Mouse (Mus musculus): ENCODE data around the gene Gm10487. TPM values are rescaled to one million over a fixed set of nuclear protein-coding genes. Genes with fewer than 3 reads are reported as not detected.
"Not testable (repeated sequence)": the region's sequence is repeated elsewhere in the genome, so short reads cannot be mapped to it uniquely, and the experiment has no call there.

The Gm10487 gene
- not detected for polyA plus RNA-seq (2017; shearing (Covaris generic))

DNA sequence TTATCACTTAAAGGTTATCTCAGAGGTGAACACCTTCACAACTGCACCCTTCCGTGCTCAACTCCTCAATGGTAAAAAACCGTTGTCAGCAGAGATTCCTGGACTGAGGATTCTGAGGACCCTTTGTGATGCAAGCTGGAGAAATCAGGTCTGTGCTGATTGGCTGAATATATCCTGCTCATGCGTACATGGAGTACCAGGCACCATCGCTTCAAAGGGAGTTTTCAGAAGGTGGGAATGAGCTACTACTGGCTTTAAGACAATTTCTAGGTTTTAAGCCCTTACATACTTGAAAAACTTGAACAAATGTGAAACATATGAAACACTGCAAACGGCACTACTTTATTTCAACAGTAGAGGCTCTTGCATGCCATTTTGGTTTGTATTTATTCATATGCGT, at the start of gene Gm10487:
Gene Gm10487, minus strand, starts transcription at position 101 of the 400 bp plus-strand sequence.
- not testable (repeated sequence) for ATAC-seq
